Mouse (Mus musculus): ENCODE data around the gene Nfib.

Nfib gene

DNA sequence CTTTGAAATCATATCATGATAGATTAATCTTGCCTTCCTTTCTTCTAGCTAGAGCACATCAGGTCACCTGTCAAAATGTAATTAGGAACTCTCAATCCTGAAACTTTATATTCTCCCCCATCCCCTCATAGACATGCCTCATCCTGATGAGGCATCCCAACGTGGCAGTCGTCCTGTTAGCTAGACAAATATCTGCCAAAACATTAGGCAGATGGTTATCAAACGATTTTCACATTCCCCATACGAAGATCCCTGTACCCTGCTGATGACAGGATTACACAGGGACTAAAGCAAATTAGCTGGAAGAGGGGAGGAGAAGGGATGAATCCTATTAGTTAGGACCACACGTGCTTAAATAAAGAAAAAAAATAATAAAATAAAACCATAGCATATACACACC, 69.7 kb downstream of the Nfib start:
- in situ Hi-C loops (cut with MboI; ENCODE audit: low sequenced_read_pairs), result loop anchor here (10.0 kb wide), 1 partner anchor 299 kb away; no protein-coding TSS in a partner anchor

DNA sequence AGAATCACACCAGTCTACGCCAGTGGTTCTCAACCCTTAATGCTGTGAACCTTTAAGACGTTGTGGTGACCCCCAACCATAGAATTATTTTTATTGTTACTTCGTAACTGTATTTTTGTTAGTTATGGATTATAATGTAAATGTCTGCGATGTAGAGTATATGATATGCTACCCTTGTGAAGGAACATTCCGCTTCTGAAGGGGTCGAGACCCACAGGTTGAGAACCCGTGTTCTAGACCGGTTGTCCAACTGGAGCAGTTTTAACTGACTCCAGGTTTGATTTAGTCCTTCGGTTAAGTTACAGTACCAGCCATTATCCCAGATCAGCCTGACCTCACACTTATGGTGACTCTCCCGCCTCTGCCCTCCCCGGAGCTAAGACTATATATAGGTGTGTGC, 70.4 kb downstream of the Nfib start:
- in situ Hi-C loops (cut with MboI; ENCODE audit: low sequenced_read_pairs), result loop anchor here (10.0 kb wide), 1 partner anchor 300 kb away; no protein-coding TSS in a partner anchor

DNA sequence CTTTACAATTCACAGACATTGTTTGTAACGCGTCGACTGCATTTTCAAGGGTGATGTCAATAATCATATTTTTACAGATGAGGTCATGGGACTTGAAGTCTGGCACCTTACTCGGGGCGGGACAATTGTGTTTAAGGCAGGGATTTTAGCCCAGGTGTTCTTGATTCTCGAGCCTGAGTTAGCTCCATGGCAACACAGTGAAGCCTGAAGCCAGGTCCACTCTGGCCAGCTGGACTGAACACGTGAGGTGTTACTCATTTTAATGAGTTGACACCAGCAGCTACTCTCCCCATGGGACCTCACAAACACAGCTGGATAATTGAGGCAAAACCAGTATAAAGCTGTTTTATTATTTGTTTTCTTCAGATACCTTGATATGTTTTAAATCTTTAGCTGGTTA, 71.2 kb downstream of the Nfib start:
- in situ Hi-C loops (cut with MboI; ENCODE audit: low sequenced_read_pairs), result loop anchor here (10.0 kb wide), 1 partner anchor 300 kb away; no protein-coding TSS in a partner anchor

DNA sequence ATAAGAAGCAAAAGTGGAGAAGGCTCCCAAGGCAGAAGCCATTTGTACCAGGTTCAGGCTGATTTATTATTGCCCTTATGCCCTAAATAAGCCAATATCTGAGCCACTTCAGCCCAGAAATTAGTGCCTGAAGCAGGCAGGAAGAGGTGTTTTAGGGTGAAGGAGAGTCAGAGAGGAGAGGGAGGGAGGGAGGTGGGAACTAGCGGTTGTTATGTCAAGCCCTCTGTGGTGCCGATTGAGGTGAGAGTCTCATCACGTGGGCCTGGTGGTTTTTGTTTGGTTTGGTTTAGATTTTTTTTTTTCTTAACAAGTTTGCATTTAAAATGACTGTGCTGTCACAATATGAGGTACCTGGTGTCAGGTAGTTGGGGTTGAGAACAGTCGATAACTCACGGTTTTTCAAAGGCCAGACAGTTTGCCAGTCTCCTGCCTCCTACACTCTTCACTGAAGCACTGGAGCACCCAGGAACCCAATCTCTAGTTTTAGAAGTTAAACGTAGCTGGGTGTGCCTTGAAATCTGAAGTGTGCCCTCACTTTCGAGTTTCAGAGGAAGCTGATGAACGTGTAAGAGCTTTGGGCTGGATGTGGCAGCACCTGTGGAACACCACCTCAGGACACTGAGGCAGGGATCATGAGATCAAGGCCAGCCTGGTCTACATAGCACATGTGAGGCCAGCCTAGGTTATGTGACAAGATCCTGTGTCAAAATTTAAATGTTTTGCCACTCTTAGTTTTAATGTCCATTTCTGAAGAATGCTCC, 81.1 kb downstream of the Nfib start:
- in situ Hi-C loops (cut with MboI; ENCODE audit: low sequenced_read_pairs), result no loop called here

DNA sequence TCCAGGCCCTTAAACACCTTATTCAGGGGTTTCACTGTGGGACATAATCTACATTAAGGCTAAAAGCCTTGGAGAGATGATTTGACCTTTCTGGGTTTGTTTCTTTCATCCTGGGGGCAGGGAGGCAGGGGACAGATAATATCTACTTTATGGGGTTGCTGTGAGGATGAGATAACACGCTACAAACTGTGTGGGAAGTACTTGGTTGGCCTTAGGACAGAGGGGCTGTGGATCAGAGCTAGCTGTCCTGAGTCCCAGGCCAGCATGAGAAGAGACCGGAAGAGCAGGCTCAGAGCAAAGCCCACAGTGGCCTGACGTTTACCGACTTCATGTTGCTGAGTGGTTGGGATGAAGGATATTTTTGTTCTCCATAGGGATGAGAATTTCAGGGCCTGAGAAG, 81.7 kb downstream of the Nfib start:
- in situ Hi-C loops (cut with MboI; ENCODE audit: low sequenced_read_pairs), result no loop called here

DNA sequence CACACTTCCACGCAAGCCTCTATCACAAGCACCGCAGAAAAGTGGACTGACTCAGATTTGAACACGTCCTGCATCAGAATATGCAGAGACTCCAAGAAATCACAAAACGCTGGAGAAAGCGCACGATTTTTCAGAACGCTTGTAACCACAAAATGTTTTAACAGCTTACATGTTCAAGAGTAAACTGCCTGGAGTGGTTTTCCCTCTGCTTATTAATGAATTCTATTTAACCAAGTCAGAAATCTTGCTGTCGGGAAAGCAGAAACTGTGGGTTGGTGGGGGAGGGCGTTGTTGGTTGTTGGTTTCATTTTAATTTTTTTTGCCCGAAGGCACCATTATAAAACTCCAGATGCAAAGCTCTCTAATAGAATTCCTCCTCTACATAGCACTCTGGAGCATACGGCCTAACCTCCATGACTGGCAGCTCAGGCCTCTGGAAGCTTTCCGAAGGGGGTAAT, 82.4 kb downstream of the Nfib start:
- in situ Hi-C loops (cut with MboI; ENCODE audit: low sequenced_read_pairs), result no loop called here

DNA sequence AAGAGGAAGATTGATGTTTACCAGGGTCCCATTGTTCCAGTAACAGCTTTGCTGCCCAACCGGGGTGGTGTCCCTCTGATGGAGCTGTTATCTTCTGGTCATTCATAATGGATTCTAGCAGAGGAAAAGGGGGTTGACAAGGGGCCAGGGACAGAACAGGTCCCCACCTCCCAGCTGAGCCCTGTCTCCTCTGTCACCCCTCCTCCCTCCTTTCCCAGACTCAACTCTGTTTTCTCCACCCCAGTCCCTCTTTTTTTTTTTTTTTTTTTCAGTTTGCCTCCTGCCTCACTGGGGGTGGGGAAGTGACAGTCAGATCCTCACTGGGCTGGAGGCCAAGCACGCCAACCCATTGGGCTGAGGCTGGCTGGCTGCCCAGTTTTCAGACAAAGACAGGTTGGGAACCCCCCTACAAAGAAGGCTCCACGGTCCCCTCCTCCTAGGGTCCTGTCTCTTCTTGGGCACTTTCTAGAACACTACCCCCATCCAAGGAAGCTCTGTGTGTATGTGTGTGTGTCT, 83.2 kb downstream of the Nfib start:
- in situ Hi-C loops (cut with MboI; ENCODE audit: low sequenced_read_pairs), result no loop called here

DNA sequence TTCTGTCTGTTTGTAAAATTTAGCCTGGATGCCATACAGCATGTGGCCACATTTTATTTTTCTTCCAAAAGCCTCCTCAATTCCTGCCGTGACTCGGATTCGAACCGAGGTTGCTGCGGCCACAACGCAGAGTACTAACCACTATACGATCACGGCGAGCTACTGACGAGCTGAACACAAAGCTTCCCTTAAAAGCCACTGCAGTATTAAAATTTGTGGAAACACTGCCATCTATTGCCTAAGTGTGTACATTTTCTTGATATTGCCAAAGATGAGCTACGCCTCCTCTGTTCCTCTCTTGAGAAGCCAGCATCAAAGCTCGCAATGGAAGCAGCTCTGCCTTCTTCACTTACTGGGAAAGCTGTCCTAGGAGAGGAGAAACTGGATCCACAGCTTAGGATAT, 86.0 kb downstream of the Nfib start:
- in situ Hi-C loops (cut with MboI; ENCODE audit: low sequenced_read_pairs), result no loop called here

DNA sequence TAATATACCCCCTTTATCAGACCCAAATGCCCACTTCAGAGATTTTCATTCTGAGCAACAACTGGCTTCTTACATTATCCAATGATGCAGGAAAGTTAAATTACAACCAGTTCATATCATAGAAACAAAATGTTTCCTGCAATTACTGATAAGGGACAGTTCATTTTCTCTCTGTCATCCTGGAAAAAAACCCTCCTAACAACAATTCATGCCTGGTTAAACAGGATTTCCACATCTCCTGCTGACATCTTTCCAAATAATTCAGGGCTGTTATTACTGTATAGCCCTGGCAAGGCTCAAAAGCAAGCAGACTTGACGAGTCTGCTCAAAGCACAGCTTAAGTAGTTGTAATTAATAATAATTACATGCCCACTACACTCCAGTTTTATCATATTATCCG, 86.5 kb downstream of the Nfib start:
- in situ Hi-C loops (cut with MboI; ENCODE audit: low sequenced_read_pairs), result no loop called here

DNA sequence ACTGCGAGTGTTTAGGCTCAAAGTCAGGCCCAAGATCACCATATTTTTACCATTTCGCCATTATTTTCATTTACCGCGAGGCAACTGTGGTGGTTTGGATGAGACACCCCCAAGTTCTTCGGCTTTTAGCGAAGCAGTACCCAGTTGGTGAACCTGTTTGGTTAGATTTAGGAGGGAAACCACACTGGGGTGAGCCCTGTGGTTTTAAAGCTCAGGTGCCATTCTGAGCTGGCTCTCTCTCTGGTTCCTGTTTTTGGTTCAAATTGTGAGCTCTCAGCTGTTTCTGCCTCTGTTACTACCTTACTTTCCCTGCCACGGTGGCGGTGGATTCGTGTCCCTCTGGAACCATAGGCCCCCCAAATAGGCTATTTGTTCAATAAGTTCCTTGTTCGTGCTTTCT, 88.3 kb downstream of the Nfib start:
- in situ Hi-C loops (cut with MboI; ENCODE audit: low sequenced_read_pairs), result no loop called here

DNA sequence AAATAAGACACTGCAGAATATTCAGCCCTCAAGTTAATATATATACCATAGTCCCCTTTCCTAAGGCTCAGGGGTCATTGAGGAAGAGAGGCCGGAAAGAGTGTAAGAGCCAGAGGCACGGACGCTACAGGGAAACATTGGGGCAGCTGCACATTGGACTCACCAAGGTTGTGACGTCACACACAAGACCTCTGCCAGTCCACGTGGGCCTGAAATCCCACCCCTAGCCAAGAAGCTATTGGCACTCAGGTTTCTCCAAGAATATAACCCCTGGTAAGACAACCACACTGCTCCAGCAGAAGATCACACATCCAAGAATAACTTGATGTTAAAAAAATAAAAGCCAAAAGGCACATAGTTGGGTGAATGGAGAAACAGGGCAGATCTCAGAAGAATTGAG, 89.8 kb downstream of the Nfib start:
- in situ Hi-C loops (cut with MboI; ENCODE audit: low sequenced_read_pairs), result no loop called here

DNA sequence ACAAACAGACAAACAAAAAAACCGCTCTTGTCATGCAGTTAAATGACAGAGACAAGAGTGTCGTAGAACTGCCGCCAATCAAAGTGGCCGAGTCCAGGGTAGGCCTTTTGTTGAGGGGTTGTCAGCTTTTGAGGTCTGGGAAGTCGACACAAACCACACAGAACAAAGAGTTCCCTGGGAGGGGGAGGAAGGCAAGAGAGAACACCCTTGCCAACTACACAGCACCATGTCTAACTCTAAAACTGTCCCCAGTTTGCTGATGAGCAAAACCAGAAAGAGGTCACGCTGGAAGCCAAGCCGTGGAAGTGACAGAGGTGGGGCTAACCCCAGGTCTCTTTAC, 91.1 kb downstream of the Nfib start:
- in situ Hi-C loops (cut with MboI; ENCODE audit: low sequenced_read_pairs), result no loop called here

DNA sequence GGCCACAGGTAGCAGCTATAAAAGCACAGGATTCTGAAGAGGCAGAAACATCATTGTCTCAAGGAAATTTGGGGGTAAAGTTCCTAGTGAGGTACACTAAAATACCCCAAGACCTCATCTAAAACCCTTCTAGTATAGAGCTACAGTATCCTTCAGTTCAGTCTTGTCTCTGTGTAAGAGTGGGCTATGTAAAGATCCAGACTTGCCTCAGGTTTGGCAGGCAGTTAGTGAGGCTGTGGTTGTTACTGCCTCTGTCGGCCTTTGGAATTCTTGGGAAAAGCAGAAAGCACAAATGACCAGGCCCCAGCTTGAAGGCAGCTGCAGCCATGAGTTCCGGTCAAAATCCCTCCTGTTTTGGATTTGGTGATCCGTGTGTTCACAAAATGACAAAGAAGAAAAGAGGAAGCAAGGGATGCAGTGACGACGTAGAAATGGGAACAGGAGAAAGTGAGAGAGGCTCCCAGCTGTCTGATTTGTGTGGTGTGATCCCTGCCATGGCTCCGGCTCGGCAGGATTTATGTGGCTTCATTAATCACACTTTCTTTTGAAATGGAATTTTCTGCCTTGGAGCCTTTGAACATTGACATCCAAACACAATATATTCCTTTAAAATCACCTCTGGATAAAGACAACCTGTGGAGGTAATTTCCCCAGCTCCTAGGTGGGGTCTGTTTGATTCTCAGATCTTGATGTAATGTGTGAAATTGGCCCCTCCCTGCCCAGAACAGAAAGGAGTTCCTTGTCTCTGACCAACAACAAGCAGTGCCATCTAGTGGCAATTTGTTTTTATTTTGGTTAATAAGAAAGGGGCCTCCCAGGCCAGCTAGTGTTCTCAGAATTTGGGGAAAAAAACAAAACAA, 91.7 kb downstream of the Nfib start:
- in situ Hi-C loops (cut with MboI; ENCODE audit: low sequenced_read_pairs), result no loop called here

DNA sequence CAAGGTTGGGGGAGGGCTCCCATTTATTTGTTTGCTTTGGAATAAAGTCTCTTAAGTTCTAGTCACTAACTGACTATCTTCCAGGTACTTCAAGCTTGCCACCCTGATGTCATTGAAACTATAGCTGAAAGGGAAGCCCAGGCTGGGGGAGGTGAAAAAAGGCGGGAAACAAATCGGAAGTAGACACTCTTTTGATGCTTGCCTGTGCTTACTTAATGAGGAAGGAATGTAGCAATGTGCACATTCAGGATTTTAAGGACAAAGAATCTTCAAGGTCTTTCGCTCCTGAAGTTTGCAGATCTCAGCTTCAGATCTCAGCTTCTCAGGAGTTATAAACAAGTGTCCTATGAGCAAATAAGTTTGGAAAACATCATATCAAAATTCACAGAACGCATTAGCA, 95.9 kb downstream of the Nfib start:
- in situ Hi-C loops (cut with MboI; ENCODE audit: low sequenced_read_pairs), result no loop called here

DNA sequence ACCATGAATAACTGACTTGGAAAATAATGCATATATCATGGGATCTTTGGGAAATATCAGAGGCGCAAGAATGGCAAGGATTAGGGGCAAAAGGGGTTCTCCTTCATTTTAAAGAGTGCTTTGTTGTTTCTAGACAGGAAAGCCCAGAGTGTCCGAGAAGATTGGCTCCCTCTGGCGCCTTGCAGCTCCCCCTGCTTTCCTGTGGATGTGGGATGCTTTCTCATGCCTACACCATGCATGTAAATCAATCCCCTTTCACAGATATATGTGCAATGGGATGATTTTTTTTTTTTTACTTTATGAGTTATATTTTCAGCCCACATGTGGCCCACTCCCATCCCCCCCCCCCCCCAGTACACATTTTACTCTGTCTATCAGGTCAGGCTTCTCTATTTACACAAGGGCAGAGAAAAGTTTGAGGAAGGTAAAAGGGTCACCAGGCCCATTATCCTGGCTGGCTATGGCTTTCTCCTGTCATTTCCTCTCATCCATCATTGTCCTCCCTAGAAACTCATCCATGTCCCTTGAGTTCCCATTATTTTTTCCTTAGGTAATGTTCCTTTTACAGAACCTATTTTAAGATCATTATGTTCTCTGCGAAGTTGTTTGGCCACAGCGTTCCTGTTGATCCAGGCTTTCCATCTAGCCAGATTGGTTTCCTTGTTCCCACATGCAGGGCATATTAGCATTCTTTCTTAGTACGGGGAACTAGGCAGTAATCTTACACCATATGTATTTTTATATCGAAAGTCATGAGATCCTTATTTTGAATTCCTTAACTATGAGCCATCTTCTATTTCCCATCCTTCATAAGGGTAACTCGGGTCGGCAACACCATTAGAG, 96.6 kb downstream of the Nfib start:
- in situ Hi-C loops (cut with MboI; ENCODE audit: low sequenced_read_pairs), result no loop called here

DNA sequence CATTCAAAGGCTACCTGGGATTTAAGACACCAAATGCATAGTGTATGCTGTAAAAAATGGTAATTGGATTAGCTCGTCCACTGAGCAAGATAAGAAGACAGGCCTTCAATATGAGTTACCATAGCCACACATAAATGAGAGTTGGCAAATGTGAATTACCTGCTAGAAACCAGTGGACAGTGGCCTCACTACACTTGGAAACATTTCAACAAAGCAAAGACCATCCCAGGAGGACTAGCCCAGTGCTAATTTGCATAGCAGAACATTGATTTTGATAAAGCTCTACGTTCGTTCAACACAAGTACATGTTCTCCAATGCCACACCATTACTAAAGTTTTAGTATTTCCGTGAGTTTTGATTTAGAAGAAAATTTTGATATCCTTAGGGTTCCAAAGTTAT, 98.3 kb downstream of the Nfib start:
- in situ Hi-C loops (cut with MboI; ENCODE audit: low sequenced_read_pairs), result no loop called here

DNA sequence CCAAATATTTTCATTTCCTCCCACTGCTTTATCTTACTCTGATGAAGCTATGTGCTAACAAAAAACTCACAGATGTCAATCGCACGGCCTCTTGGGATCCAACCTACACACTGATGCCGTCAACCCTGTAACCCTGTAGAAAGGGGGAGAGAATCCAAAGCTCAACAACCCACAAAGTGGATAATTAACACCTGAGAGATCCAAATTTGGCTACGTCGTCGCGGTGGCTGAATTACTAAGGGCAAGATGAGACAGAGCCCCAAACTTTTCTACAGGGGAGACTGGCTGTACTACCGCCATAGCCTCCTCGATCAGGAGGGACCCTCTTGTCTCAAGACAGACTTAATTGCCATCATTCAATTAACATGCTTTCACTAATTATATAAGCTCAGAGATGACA, 99.2 kb downstream of the Nfib start:
- in situ Hi-C loops (cut with MboI; ENCODE audit: low sequenced_read_pairs), result no loop called here

DNA sequence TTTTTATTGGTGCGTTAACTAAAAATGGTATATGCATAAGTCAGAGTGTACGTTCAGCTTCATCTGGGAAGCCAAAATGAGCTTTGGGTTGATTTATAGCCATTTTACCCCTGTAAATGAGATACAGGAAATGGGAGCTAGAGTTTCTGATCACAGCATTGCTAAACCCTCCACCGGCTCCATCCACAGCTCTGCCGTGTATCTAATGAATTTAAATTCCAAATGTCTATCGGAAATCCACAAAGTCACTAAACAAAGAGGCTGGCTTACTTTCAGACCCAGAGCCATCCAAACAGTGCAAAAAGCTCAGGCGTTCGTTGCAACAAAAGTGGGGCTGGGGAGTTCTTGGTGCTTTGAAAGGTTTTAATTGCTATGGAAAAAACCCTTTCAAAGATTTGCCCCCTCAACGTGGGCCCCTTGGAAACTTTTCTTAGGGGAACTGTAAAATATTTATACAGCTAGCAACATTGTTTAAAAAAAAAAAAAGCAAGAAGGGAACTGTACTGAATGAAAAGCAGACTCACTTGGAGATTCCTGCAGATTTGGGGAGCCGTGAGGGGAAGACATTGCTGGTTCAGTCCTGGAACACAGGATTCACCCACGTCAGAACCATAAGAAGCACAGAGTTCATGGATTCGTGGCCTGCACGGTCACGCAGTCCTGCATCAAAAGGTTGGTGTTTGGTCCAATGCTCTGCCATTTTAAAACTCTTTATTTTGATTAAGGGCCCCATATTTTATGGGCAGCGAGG, 100.3 kb downstream of the Nfib start:
- in situ Hi-C loops (cut with MboI; ENCODE audit: low sequenced_read_pairs), result no loop called here

DNA sequence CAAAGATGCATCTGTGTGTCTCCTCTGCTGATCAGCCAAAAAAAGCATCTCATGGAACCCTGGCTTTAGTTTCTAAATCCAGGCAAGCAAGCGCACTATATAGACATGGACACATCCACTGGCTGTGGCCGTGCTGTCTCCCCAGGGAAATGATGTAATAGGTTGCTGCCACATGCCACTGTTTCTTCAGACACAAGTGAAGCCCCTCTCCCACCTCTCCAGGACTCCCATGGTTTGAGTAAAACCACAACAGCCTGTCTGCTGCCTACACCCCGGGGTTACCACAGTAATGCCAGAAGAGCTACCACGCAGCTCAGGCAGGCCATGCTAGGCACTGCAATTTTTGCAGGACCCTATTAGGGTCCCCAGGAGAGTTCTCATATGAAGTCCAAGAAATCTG, 101.0 kb downstream of the Nfib start:
- in situ Hi-C loops (cut with MboI; ENCODE audit: low sequenced_read_pairs), result no loop called here

DNA sequence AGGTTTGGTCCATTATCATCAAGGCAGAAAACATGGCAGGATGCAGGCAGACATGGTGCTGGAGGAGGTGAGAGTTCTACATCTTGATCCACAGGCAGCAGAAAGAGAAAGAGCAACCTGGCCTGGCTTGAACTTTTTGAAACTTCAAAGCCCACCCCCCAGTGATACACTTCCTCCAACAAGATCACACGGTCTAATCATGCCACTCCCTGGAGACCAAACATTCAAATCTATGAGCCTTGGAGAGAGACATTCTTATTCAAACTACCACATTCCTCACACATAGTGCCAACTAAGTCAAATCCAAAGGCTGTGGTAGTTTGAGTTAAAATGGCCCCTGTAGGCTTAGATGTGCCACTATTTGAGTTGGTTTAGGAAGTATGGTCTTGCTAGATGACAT, 104.9 kb downstream of the Nfib start:
- in situ Hi-C loops (cut with MboI; ENCODE audit: low sequenced_read_pairs), result no loop called here

All from CH12F3 (cell line).